Mouse (Mus musculus) B cell, adult 62 days (primary cell): ENCODE data around the gene Ascc2. TPM values are rescaled to one million over a fixed set of nuclear protein-coding genes. Genes with fewer than 3 reads are reported as not detected.

Experiments used
- total RNA-seq: library from RNA; stranded (reverse); gene quantifications from 4 replicates; pipeline ENCODE4 v1.2.4, GENCODE M21; 2023

Gene Ascc2
- 20.4 to 22.6 TPM (median 20.6 TPM) in 4 replicates for total RNA-seq

GRCm38 (mm10) chr11:4637534-4638234 lies at the start of gene Ascc2:
Gene Ascc2, plus strand, starts transcription at chr11:4637747.

GRCm38 (mm10) chr11:4594608-4595500 lies 42.7 kb upstream of the Ascc2 start, which contains the start of gene Mtmr3:
Gene Mtmr3, minus strand, starts transcription at chr11:4594863.

GRCm38 (mm10) chr11:4620017-4620485 lies 17.5 kb upstream of the Ascc2 start, which contains the start of gene Gm11032:
Gene Gm11032, plus strand, starts transcription at chr11:4620067.

GRCm38 (mm10) chr11:4704072-4704964 lies 66.8 kb downstream of the Ascc2 start, which contains the start of the genes Uqcr10 and Zmat5:
Gene Uqcr10, minus strand, starts transcription at chr11:4704342.
Gene Zmat5, plus strand, starts transcription at chr11:4704678.

Other genes with a start within 250 kb of the Ascc2 start
- 0.70 to 1.6 TPM (median 0.98 TPM) in 4 replicates for gene Hormad2, start 196.6 kb upstream of the Ascc2 start, total RNA-seq
- gene Mtmr3, start 42.9 kb upstream of the Ascc2 start, total RNA-seq, result 112 to 122 TPM (median 117 TPM) in 4 replicates
- not detected in 4 replicates for gene Gm11032, start 17.7 kb upstream of the Ascc2 start, total RNA-seq
- gene Uqcr10, start 66.6 kb downstream of the Ascc2 start, total RNA-seq, result 103 to 124 TPM (median 115 TPM) in 4 replicates
- gene Zmat5, start 66.9 kb downstream of the Ascc2 start, total RNA-seq, result 21.7 to 34.1 TPM (median 29.0 TPM) in 4 replicates
- 0.34 TPM in 1 of 4 replicates, not detected in the others for gene Cabp7, start 109.0 kb downstream of the Ascc2 start, total RNA-seq
- gene Nf2, start 211.8 kb downstream of the Ascc2 start, total RNA-seq, result 41.2 to 48.0 TPM (median 47.5 TPM) in 4 replicates
- 19.4 to 24.0 TPM (median 19.8 TPM) in 4 replicates for gene Nipsnap1, start 236.2 kb downstream of the Ascc2 start, total RNA-seq